Mouse (Mus musculus): ENCODE data around the gene Asb13. TPM values are rescaled to one million over a fixed set of nuclear protein-coding genes. Genes with fewer than 3 reads are reported as not detected.

Asb13 gene
- polyA plus RNA-seq (2016; fragmentation: Nextera tagmentation; extraction: Ambion mirVana): 11.6 and 14.4 TPM in 2 replicates

GRCm38 (mm10) chr13:3633895-3634811, at the start of gene Asb13:
Gene Asb13, plus strand, starts transcription at chr13:3634032.
- Histone ChIP-seq H3K27me3 (replicated peaks) (no peaks in the 10 kb centered on the region), H3K4me2 (replicated peaks) (peak within 1 kb of the TSS; percentile 73), H3K4me1 (no peaks in the 10 kb centered on the region), H3K27ac (no peak within 1 kb of the TSS), H3K9ac (peak within 1 kb of the TSS; percentile 77), H3K4me3 (peak within 1 kb of the TSS; percentile 63), H3K9me3 (0 out of 2 replicates have a peak, but pooled peaks cover 6% of the 10 kb centered on the region), H3K36me3 (no peaks in the 10 kb centered on the region)
- WGBS: under 1% methylated on average over 47 of the region's 47 CpGs
- peak; percentile 96 for ATAC-seq (ENCODE audit: low FRiP score, low read depth)

- H3K4me3 ChIP-seq: no peak overlapping the region
- WGBS: 83% methylated on average over 3 of the region's 3 CpGs
- no peaks in the 10 kb centered on the region for H3K27me3 ChIP-seq (replicated peaks)
- no peaks in the 10 kb centered on the region for H3K9me3 ChIP-seq
- H3K4me2 ChIP-seq (replicated peaks): no peak overlapping the region
- H3K27ac ChIP-seq: no peak overlapping the region
- no peak overlapping the region for H3K9ac ChIP-seq
- H3K4me1 ChIP-seq: no peaks in the 10 kb centered on the region
- ATAC-seq (ENCODE audit: low FRiP score, low read depth): no peak
- H3K36me3 ChIP-seq: peaks cover 49% of the 10 kb centered on the region
These were observed 43.0 kb upstream of the Asb13 start for GRCm38 (mm10) chr13:3590789-3591188.

GRCm38 (mm10) chr13:3594311-3594710, 39.5 kb upstream of the Asb13 start:
- 91% methylated on average over 1 of the region's 1 CpGs for WGBS
- no peak for ATAC-seq (ENCODE audit: low FRiP score, low read depth)
- H3K4me3 ChIP-seq: no peak overlapping the region
- no peaks in the 10 kb centered on the region for H3K9me3 ChIP-seq
- no peaks in the 10 kb centered on the region for H3K4me1 ChIP-seq
- H3K27ac ChIP-seq: no peak overlapping the region
- H3K27me3 ChIP-seq (replicated peaks): no peaks in the 10 kb centered on the region
- H3K9ac ChIP-seq: no peak overlapping the region
- H3K36me3 ChIP-seq: peaks cover 47% of the 10 kb centered on the region
- H3K4me2 ChIP-seq (replicated peaks): no peak overlapping the region

- H3K4me2 ChIP-seq (replicated peaks): no peak overlapping the region
These were observed 37.6 kb upstream of the Asb13 start for GRCm38 (mm10) chr13:3596232-3596631.

GRCm38 (mm10) chr13:3609780-3610117, 24.1 kb upstream of the Asb13 start:
- 27% methylated on average over 8 of the region's 8 CpGs for WGBS
- no peak overlapping the region for H3K27ac ChIP-seq
- H3K4me2 ChIP-seq (replicated peaks): peak overlapping the region; percentile 79
- no peaks in the 10 kb centered on the region for H3K9me3 ChIP-seq
- no peaks in the 10 kb centered on the region for H3K36me3 ChIP-seq
- no peaks in the 10 kb centered on the region for H3K4me1 ChIP-seq
- no peaks in the 10 kb centered on the region for H3K27me3 ChIP-seq (replicated peaks)
- ATAC-seq (ENCODE audit: low FRiP score, low read depth): no peak
- H3K9ac ChIP-seq: peak overlapping the region; percentile 81
- peak overlapping the region; percentile 95 for H3K4me3 ChIP-seq

More at GRCm38 (mm10) chr13:3596232-3596631, 37.6 kb upstream of the Asb13 start:
- no peak overlapping the region for H3K4me3 ChIP-seq
- 97% methylated on average over 6 of the region's 6 CpGs for WGBS
- ATAC-seq (ENCODE audit: low FRiP score, low read depth): no peak
- H3K9me3 ChIP-seq: no peaks in the 10 kb centered on the region
- H3K9ac ChIP-seq: no peak overlapping the region
- no peaks in the 10 kb centered on the region for H3K4me1 ChIP-seq
- H3K27ac ChIP-seq: no peak overlapping the region
- peaks cover 36% of the 10 kb centered on the region for H3K36me3 ChIP-seq
- H3K27me3 ChIP-seq (replicated peaks): no peaks in the 10 kb centered on the region

GRCm38 (mm10) chr13:3610118-3610794, 23.6 kb upstream of the Asb13 start:
- peak overlapping the region; percentile 79 for H3K4me2 ChIP-seq (replicated peaks)
- peak overlapping the region; percentile 95 for H3K4me3 ChIP-seq
- under 1% methylated on average over 50 of the region's 50 CpGs for WGBS
- H3K9ac ChIP-seq: peak overlapping the region; percentile 81
- H3K36me3 ChIP-seq: no peaks in the 10 kb centered on the region
- H3K9me3 ChIP-seq: no peaks in the 10 kb centered on the region
- H3K27me3 ChIP-seq (replicated peaks): no peaks in the 10 kb centered on the region
- H3K4me1 ChIP-seq: no peaks in the 10 kb centered on the region
- peak; percentile 62 for ATAC-seq (ENCODE audit: low FRiP score, low read depth)
- peak overlapping the region; percentile 80 for H3K27ac ChIP-seq

- Histone ChIP-seq H3K4me1 (no peaks in the 10 kb centered on the region), H3K36me3 (no peaks in the 10 kb centered on the region), H3K9me3 (no peaks in the 10 kb centered on the region), H3K27me3 (replicated peaks) (no peaks in the 10 kb centered on the region), H3K4me3 (peak within 1 kb of the TSS; percentile 95), H3K27ac (peak within 1 kb of the TSS; percentile 80), H3K9ac (peak within 1 kb of the TSS; percentile 81), H3K4me2 (replicated peaks) (peak within 1 kb of the TSS; percentile 79)
- WGBS: under 1% methylated on average over 58 of the region's 58 CpGs
- peak; percentile 99 for ATAC-seq (ENCODE audit: low FRiP score, low read depth)
These were observed 22.9 kb upstream of the Asb13 start, which contains the start of gene Fam208b for GRCm38 (mm10) chr13:3610795-3611438. Gene Fam208b, minus strand, starts transcription at chr13:3611108.

GRCm38 (mm10) chr13:3627139-3627538, 6.7 kb upstream of the Asb13 start:
- Histone ChIP-seq H3K4me2 (replicated peaks) (no peak overlapping the region), H3K36me3 (no peaks in the 10 kb centered on the region), H3K4me3 (no peak overlapping the region), H3K27ac (no peak overlapping the region), H3K27me3 (replicated peaks) (no peaks in the 10 kb centered on the region), H3K4me1 (no peaks in the 10 kb centered on the region), H3K9me3 (0 out of 2 replicates have a peak, but pooled peaks cover 7% of the 10 kb centered on the region), H3K9ac (no peak overlapping the region)
- 61% methylated on average over 3 of the region's 3 CpGs for WGBS
- no peak for ATAC-seq (ENCODE audit: low FRiP score, low read depth)

- H3K36me3 ChIP-seq: no peaks in the 10 kb centered on the region
- no peak overlapping the region for H3K9ac ChIP-seq
- H3K4me1 ChIP-seq: no peaks in the 10 kb centered on the region
- whole genome bisulfite sequencing: 39% methylated on average over 3 of the region's 3 CpGs
- no peak overlapping the region for H3K4me3 ChIP-seq
- H3K4me2 ChIP-seq (replicated peaks): no peak overlapping the region
- H3K9me3 ChIP-seq: 0 out of 2 replicates have a peak, but pooled peaks cover 6% of the 10 kb centered on the region
- no peak overlapping the region for H3K27ac ChIP-seq
- ATAC-seq (ENCODE audit: low FRiP score, low read depth): no peak
- no peaks in the 10 kb centered on the region for H3K27me3 ChIP-seq (replicated peaks)
These were observed 5.7 kb upstream of the Asb13 start for GRCm38 (mm10) chr13:3628102-3628501.

GRCm38 (mm10) chr13:3632551-3632950, 1.3 kb upstream of the Asb13 start:
- ATAC-seq (ENCODE audit: low FRiP score, low read depth): no peak
- WGBS: 90% methylated on average over 9 of the region's 9 CpGs
- Histone ChIP-seq H3K4me2 (replicated peaks) (no peak overlapping the region), H3K9me3 (0 out of 2 replicates have a peak, but pooled peaks cover 6% of the 10 kb centered on the region), H3K36me3 (no peaks in the 10 kb centered on the region), H3K27me3 (replicated peaks) (no peaks in the 10 kb centered on the region), H3K4me1 (no peaks in the 10 kb centered on the region), H3K27ac (no peak overlapping the region), H3K9ac (no peak overlapping the region), H3K4me3 (no peak overlapping the region)

- Histone ChIP-seq H3K4me2 (replicated peaks) (peak overlapping the region; percentile 73; the same call in 1 of the 2 replicates), H3K4me3 (no peak overlapping the region), H3K9me3 (0 out of 2 replicates have a peak, but pooled peaks cover 6% of the 10 kb centered on the region), H3K27ac (no peak overlapping the region), H3K9ac (no peak overlapping the region), H3K36me3 (no peaks in the 10 kb centered on the region), H3K27me3 (replicated peaks) (no peaks in the 10 kb centered on the region), H3K4me1 (no peaks in the 10 kb centered on the region)
- ATAC-seq (ENCODE audit: low FRiP score, low read depth): no peak
- WGBS: 42% methylated on average over 6 of the region's 6 CpGs
These were observed 701 bp upstream of the Asb13 start for GRCm38 (mm10) chr13:3633131-3633530.

GRCm38 (mm10) chr13:3635076-3635475, 1.2 kb downstream of the Asb13 start:
- WGBS: 92% methylated on average over 3 of the region's 3 CpGs
- Histone ChIP-seq H3K27ac (no peak overlapping the region), H3K4me1 (no peaks in the 10 kb centered on the region), H3K4me3 (no peak overlapping the region), H3K4me2 (replicated peaks) (no peak overlapping the region), H3K27me3 (replicated peaks) (no peaks in the 10 kb centered on the region), H3K9me3 (0 out of 2 replicates have a peak, but pooled peaks cover 6% of the 10 kb centered on the region), H3K36me3 (no peaks in the 10 kb centered on the region), H3K9ac (no peak overlapping the region)
- ATAC-seq (ENCODE audit: low FRiP score, low read depth): no peak
